Mouse (Mus musculus): ENCODE data around the gene Ahcy. TPM values are rescaled to one million over a fixed set of nuclear protein-coding genes. Genes with fewer than 3 reads are reported as not detected.

Gene Ahcy
- total and polyA plus RNA-seq, 2 experiments from 2014 or later: 31.1 to 68.0 TPM

- DNase-seq (ENCODE audit: low spot score) (no peak), ATAC-seq (no peak)
- Histone ChIP-seq H3K27ac (peak overlapping the region; percentile 78; the same call in 1 of the 2 replicates), H3K36me3 (ENCODE audit: insufficient read depth, low read length) (no peaks in the 10 kb centered on the region), H3K9me3 (ENCODE audit: low read length) (no peaks in the 10 kb centered on the region), H3K4me3 (ENCODE audit: low read length) (no peak overlapping the region), H3K4me1 (ENCODE audit: insufficient read depth, low read length) (0 out of 2 replicates have a peak, but pooled peaks cover 8% of the 10 kb centered on the region), H3K4me2 (ENCODE audit: low read depth, low read length) (no peak overlapping the region), H3K27me3 (ENCODE audit: insufficient read depth, low read length) (no peaks in the 10 kb centered on the region), H3K9ac (replicated peaks; ENCODE audit: low read length) (no peak overlapping the region)
- WGBS: 84% methylated on average over 6 of the region's 6 CpGs
- TF ChIP-seq CTCF (IDR thresholded peaks at IDR 0.05; ENCODE audit: low read depth): no peak
Observed at GRCm38 (mm10) chr2:155075649-155076048, 1.4 kb upstream of the Ahcy start.

GRCm38 (mm10) chr2:155074766-155075330 is 551 bp upstream of the Ahcy start:
- peak overlapping the region; percentile 65 for H3K4me2 ChIP-seq (ENCODE audit: low read depth, low read length)
- 0 out of 2 replicates have a peak, but pooled peaks cover 8% of the 10 kb centered on the region for H3K4me1 ChIP-seq (ENCODE audit: insufficient read depth, low read length)
- H3K4me3 ChIP-seq (ENCODE audit: low read length): peak overlapping the region; percentile 66
- TF ChIP-seq CTCF (IDR thresholded peaks at IDR 0.05; ENCODE audit: low read depth): no peak
- peak overlapping the region; percentile 78 for H3K27ac ChIP-seq
- H3K9me3 ChIP-seq (ENCODE audit: low read length): no peaks in the 10 kb centered on the region
- ATAC-seq: peak; percentile 41
- peak overlapping the region; percentile 61 for H3K9ac ChIP-seq (replicated peaks; ENCODE audit: low read length)
- peak; percentile 31 for DNase-seq (ENCODE audit: low spot score)
- no peaks in the 10 kb centered on the region for H3K36me3 ChIP-seq (ENCODE audit: insufficient read depth, low read length)
- WGBS: 14% methylated on average over 12 of the region's 12 CpGs
- no peaks in the 10 kb centered on the region for H3K27me3 ChIP-seq (ENCODE audit: insufficient read depth, low read length)

GRCm38 (mm10) chr2:155073347-155073746 is 950 bp downstream of the Ahcy start:
- peak overlapping the region; percentile 78 for H3K27ac ChIP-seq
- peak overlapping the region; percentile 65 for H3K4me2 ChIP-seq (ENCODE audit: low read depth, low read length)
- H3K4me1 ChIP-seq (ENCODE audit: insufficient read depth, low read length): 0 out of 2 replicates have a peak, but pooled peaks cover 8% of the 10 kb centered on the region
- no peak for ATAC-seq
- peak overlapping the region; percentile 61 for H3K9ac ChIP-seq (replicated peaks; ENCODE audit: low read length)
- H3K4me3 ChIP-seq (ENCODE audit: low read length): peak overlapping the region; percentile 66
- H3K27me3 ChIP-seq (ENCODE audit: insufficient read depth, low read length): no peaks in the 10 kb centered on the region
- 17% methylated on average over 3 of the region's 3 CpGs for WGBS
- peaks cover 1% of the 10 kb centered on the region; the same call in 1 of the 2 replicates for H3K36me3 ChIP-seq (ENCODE audit: insufficient read depth, low read length)
- no peaks in the 10 kb centered on the region for H3K9me3 ChIP-seq (ENCODE audit: low read length)
- no peak for TF ChIP-seq CTCF (IDR thresholded peaks at IDR 0.05; ENCODE audit: low read depth)
- no peak for DNase-seq (ENCODE audit: low spot score)

- no peak overlapping the region for H3K9ac ChIP-seq (replicated peaks; ENCODE audit: low read length)
Observed at GRCm38 (mm10) chr2:155072353-155073145, 1.7 kb downstream of the Ahcy start.

GRCm38 (mm10) chr2:155071027-155071426 is 3.3 kb downstream of the Ahcy start:
- Histone ChIP-seq H3K4me2 (ENCODE audit: low read depth, low read length) (no peak overlapping the region), H3K4me1 (ENCODE audit: insufficient read depth, low read length) (0 out of 2 replicates have a peak, but pooled peaks cover 8% of the 10 kb centered on the region), H3K27me3 (ENCODE audit: insufficient read depth, low read length) (no peaks in the 10 kb centered on the region), H3K4me3 (ENCODE audit: low read length) (no peak overlapping the region), H3K36me3 (ENCODE audit: insufficient read depth, low read length) (peaks cover 9% of the 10 kb centered on the region; the same call in 1 of the 2 replicates), H3K9ac (replicated peaks; ENCODE audit: low read length) (no peak overlapping the region), H3K27ac (no peak overlapping the region), H3K9me3 (ENCODE audit: low read length) (no peaks in the 10 kb centered on the region)
- 81% methylated on average over 9 of the region's 9 CpGs for WGBS
- DNase-seq (ENCODE audit: low spot score) (no peak), ATAC-seq (no peak)
- TF ChIP-seq CTCF (IDR thresholded peaks at IDR 0.05; ENCODE audit: low read depth): no peak

More at GRCm38 (mm10) chr2:155072353-155073145, 1.7 kb downstream of the Ahcy start:
- Histone ChIP-seq H3K27me3 (ENCODE audit: insufficient read depth, low read length) (no peaks in the 10 kb centered on the region), H3K4me1 (ENCODE audit: insufficient read depth, low read length) (0 out of 2 replicates have a peak, but pooled peaks cover 8% of the 10 kb centered on the region), H3K4me2 (ENCODE audit: low read depth, low read length) (peak overlapping the region; percentile 65; the same call in 1 of the 2 replicates), H3K36me3 (ENCODE audit: insufficient read depth, low read length) (peaks cover 9% of the 10 kb centered on the region; the same call in 1 of the 2 replicates), H3K4me3 (ENCODE audit: low read length) (no peak overlapping the region), H3K9me3 (ENCODE audit: low read length) (no peaks in the 10 kb centered on the region), H3K27ac (no peak overlapping the region)
- ATAC-seq (no peak), DNase-seq (ENCODE audit: low spot score) (no peak)
- no peak for TF ChIP-seq CTCF (IDR thresholded peaks at IDR 0.05; ENCODE audit: low read depth)
- WGBS: 85% methylated on average over 8 of the region's 8 CpGs

- TF ChIP-seq CTCF (IDR thresholded peaks at IDR 0.05; ENCODE audit: low read depth): no peak
- no peak for DNase-seq (ENCODE audit: low spot score)
- Histone ChIP-seq H3K4me1 (ENCODE audit: insufficient read depth, low read length) (no peaks in the 10 kb centered on the region), H3K9ac (replicated peaks; ENCODE audit: low read length) (no peak overlapping the region), H3K27ac (no peak overlapping the region), H3K36me3 (ENCODE audit: insufficient read depth, low read length) (peaks cover 8% of the 10 kb centered on the region; the same call in 1 of the 2 replicates), H3K4me3 (ENCODE audit: low read length) (no peak overlapping the region), H3K9me3 (ENCODE audit: low read length) (no peaks in the 10 kb centered on the region), H3K4me2 (ENCODE audit: low read depth, low read length) (no peak overlapping the region), H3K27me3 (ENCODE audit: insufficient read depth, low read length) (no peaks in the 10 kb centered on the region)
- 76% methylated on average over 1 of the region's 1 CpGs for WGBS
- no peak for ATAC-seq
Observed at GRCm38 (mm10) chr2:155057361-155057760, 16.9 kb downstream of the Ahcy start.

Measured in hindbrain, postnatal 0 days (tissue).